Mouse (Mus musculus) small intestine, adult 2 months (tissue): ENCODE measurements around the gene Pira2.
"Not testable (repeated sequence)": the region's sequence is repeated elsewhere in the genome, so short reads cannot be mapped to it uniquely, and the experiment has no call there.

Experiments
- CTCF ChIP-seq: fragments of 200-500 bp; IDR thresholded peaks from 2 replicates; pipeline ENCODE4 v1.5.1; 2012; ENCODE audit warnings: low read depth, mild to moderate bottlenecking, control low read depth, inconsistent platforms, low read length, moderate library complexity, mixed read lengths; ENCODE audit not compliant: insufficient replicate concordance, insufficient read length; ENCODE audit errors: extremely low read depth
- POLR2A ChIP-seq: fragments of 200-500 bp; IDR thresholded peaks from 2 replicates; pipeline ENCODE4 v1.6.1; 2012; ENCODE audit warnings: low read depth, mild to moderate bottlenecking, control low read depth, inconsistent platforms, low read length, moderate library complexity

DNA sequence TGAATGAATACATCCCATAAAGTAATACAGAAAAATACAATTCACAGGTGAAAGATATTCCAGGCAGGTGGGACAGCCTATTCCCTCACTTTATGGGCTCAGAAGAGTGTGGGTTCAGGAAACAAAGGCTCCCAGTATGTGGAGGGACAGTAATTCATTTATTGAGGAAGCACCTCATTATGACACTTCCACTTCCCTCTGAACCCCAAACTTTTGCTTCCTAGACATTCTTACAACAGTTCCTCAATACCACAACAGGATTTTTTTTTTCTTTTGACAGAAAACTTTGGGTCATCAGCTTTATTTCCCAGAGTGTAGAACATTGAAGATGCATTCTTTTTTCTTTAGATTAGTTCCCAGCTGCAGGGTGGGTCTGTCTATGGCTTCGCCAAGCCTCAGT lies 7.0 kb downstream of the Pira2 start:
- TF ChIP-seq CTCF, POLR2A: not testable (repeated sequence)
